Mouse (Mus musculus): ENCODE data around the gene Frmd4a.

Gene Frmd4a

DNA sequence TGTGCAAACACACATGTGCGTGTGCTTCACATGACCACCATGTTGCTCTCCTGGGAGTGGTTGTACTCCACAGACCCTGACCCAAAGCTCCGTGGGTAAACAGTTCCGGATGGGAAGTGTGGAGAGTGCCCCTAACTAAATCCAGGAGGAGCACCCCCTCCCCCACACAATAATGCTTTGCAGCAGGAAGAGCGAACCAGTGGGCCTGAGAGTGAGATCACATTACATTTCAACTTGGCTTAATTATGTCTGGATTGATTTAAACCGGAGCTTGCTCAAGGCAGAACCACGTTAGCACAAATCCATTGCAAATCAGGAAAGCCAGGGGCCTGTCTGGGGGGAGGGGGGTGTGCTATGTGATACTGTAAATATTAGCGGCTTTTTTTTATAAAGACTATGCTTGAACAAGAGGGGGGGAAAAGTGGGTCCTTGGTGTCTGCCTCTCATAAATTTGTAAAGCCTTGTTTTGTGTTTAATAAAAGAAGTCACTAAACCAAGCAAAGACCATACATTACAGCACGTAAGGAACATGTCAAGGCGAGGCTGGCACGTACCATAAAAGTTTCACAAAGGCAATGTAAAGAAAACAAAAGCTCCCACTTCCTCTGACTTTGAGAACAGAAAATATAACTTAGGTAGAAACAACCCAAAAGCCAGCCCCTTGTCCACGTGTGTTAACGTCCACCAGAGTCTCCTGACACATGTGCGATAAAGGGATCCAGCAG is 570.3 kb downstream of the Frmd4a start:
- no peak for TF ChIP-seq GATA4 (IDR thresholded peaks at IDR 0.05; ENCODE audit: insufficient replicate concordance, low read length)

DNA sequence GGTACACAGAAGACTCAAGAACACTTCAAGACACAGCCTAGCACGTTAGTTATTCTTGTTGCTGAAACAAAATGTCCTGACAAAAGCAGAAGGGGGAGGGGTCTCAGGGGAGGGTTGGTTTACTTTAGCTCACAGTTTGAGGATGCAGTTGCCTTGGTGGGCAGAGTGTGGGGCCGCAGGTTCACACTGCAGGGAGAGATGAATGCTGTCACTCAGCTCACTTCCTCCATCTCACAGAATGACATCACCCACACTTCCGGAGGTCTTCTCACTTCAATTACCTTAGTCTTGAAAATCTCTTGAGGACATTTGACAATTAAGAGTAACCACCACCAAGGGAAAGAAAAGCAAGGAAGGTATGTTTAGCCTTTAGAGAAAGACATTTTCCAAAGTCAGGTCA is 574.1 kb downstream of the Frmd4a start:
- no peak for TF ChIP-seq GATA4 (IDR thresholded peaks at IDR 0.05; ENCODE audit: insufficient replicate concordance, low read length)

DNA sequence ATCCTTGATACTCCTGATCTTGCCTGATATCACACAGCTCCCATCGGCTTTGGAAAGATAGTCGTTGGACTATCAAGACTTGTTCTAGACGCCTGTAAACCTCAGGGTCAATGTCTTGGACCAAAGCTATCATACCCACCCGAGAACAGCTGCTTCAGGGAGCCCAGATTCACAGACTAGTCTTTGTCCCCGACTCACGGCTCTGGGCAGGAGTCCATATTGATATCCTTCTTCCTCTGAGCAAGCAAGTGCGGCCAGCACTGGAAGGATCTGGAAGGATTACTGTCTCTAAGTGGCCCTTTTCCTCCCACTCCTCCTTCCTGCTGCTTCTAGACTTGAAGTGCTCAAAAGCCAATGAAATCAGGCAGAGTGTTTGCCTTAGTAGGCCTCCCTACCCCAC is 575.1 kb downstream of the Frmd4a start:
- no peak; the same call in 1 of the 2 replicates for TF ChIP-seq GATA4 (IDR thresholded peaks at IDR 0.05; ENCODE audit: insufficient replicate concordance, low read length)

DNA sequence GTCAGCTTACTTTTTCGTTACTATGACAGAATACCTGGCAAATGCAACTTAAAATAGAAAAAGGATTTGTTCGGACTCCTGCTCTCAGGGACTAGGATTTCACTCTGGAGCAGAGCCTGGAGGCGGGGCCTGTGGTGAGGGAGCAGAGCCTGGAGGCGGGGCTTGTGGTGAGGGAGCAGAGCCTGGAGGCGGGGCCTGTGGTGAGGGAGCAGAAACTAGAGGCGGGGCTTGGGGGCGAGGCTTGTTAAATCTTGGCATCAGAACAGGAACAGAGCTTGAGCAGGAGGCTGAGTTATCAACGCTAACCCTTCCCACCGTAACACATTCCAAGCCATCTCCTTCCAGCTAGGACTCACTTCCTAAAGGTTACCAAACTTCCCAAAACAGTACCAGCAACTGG is 575.9 kb downstream of the Frmd4a start:
- no peak for TF ChIP-seq GATA4 (IDR thresholded peaks at IDR 0.05; ENCODE audit: insufficient replicate concordance, low read length)

DNA sequence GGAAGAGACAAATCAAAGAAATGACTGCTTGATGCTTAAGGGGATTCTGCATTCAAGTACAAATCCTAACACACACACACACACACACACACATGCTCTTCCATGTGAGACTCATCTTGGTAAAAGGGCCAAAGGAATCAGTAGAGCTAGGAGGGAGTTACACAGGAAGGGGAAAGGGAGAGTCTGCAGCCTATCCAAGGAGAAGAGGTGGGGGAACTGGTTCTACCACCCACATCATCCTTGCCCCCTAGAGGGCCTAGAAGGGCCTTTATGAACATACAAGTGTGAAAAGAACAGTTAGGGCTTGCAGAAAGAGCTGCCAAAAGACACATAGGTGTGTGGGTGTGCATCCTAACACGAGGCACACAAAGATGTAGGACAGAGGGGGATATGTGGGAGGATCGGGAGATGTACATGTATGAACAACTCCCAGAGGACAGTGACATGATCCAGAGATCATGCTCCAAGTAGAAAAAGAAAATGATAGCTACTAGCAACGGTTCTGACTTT is 576.4 kb downstream of the Frmd4a start:
- TF ChIP-seq GATA4 (IDR thresholded peaks at IDR 0.05; ENCODE audit: insufficient replicate concordance, low read length) = no peak

DNA sequence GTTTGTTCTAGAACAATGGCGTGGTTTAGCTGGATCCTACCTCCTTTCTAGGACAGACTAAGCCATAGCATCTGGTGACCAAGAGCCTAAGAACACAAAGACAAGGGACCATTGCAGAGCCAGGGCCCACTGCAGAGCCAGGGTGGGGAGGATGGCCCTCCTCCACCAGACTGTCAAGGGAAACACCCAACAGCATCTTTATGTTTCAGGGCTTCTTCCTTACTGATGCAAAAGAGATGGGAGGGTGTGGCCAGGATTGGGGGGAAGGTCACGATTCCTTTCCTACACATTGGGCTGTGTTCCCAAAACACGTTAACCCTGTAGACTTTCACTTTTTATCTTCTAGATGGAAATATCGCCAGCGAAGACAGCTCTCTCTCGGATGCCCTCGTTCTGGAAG is 579.5 kb downstream of the Frmd4a start:
- TF ChIP-seq GATA4 (IDR thresholded peaks at IDR 0.05; ENCODE audit: insufficient replicate concordance, low read length) = no peak

DNA sequence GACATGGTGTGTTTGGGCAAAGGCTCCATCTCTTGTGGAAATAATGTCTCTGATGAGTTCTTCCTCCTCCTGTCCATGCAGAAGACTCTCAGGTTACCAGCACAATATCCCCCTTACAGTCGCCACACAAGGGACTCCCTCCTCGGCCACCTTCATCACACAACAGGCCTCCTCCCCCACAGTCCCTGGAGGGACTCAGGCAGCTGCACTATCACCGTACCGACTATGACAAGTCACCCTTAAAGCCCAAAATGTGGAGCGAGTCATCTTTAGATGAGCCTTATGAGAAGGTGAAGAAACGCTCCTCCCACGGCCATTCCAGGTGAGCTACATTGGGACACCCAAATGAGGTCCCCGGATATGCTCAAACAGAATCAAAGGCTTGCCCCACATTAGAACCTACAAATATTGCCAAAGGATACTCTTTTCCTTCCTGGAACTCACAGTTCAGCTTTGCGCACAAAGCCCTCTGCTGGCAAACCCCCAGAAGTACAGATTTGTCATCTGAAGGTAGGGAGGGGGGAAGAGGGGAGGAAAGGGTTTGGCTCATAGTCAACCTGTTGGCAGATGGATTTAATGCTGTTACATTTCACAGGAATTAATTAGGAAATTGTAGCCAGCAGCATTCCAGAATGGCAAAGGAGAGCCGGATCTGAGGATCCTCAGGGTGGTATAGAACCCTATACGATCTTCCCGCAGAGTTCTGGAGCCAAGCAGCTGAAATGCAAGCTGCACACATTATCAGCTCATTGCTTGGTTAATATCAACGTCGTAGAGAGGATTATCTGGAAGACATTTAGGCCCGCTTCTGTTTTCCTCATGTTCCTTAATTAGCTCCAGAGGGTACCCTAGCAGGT is 583.7 kb downstream of the Frmd4a start:
- no peak for TF ChIP-seq GATA4 (IDR thresholded peaks at IDR 0.05; ENCODE audit: insufficient replicate concordance, low read length)

DNA sequence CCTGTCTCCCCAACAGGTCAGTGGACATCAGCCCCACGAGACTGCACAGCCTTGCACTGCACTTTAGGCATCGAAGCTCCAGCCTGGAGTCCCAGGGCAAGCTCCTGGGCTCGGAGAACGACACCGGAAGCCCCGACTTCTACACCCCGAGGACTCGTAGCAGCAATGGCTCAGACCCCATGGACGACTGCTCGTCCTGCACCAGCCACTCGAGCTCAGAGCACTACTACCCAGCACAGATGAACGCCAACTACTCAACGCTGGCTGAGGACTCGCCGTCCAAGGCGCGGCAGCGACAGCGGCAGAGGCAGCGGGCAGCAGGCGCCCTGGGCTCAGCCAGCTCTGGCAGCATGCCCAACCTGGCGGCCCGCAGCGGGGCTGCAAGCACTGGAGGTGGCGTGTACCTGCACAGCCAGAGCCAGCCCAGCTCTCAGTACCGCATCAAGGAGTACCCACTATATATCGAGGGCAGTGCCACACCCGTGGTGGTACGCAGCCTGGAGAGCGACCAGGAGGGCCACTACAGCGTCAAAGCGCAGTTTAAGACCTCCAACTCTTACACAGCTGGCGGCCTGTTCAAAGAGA is 585.9 kb downstream of the Frmd4a start:
- TF ChIP-seq GATA4 (IDR thresholded peaks at IDR 0.05; ENCODE audit: insufficient replicate concordance, low read length) = no peak

DNA sequence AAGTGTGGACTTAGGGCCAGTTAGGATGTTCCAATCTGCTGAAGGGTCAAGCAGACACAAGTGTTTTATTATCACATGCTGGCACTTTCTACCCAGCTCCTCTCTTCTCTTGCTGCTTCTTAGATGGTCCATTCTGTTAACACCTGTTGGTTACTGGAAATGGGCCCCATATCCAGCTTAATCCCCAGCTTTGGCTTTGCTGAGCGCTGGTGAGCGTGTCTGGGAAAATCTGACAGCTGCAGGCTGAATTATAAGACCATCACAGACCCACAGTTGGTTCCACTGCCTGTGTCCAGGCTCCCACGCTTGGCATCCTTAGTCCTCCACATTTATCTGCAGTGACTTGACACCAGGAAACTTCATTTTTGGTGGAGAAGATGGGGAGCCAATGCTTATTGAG is 589.0 kb downstream of the Frmd4a start:
- TF ChIP-seq GATA4 (IDR thresholded peaks at IDR 0.05; ENCODE audit: insufficient replicate concordance, low read length) = no peak

DNA sequence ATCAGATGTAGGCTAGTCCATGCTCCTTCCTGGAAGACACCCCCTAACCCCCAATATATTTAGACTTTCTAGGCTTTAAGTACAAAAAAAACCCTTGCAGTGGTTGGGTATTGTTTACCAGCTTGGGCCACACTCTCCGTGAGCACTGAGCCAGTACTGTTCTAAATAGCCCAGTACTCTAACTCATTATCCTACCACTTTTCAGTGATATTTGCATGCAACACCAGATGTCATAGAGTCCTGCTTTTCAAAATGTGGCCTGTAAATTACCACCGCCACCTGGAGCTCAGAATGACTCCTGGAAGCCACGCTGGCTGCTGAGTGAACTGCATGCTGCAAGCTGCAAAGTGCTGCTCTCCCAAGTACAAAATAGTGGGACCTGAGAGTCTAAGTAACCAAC is 590.7 kb downstream of the Frmd4a start:
- no peak for TF ChIP-seq GATA4 (IDR thresholded peaks at IDR 0.05; ENCODE audit: insufficient replicate concordance, low read length)

DNA sequence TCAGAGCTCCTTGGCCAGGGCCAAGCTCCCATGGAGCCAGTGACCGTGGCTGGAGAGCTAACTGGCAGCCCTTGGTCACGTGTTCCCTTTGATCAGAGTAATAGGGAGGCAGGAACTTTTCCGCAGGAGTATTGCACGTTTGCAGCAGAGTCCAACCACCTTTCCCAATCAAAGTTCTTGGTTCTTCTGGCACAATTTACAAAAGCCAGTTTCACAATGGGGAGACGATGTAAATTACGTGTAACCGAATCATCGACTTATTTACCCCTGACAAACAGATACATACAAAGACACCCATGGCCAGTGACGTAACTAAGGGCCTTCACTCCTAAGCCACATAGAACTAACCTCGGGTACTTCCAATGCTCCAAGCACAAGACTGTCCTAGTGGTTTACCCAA is 591.9 kb downstream of the Frmd4a start:
- TF ChIP-seq GATA4 (IDR thresholded peaks at IDR 0.05; ENCODE audit: insufficient replicate concordance, low read length) = no peak

DNA sequence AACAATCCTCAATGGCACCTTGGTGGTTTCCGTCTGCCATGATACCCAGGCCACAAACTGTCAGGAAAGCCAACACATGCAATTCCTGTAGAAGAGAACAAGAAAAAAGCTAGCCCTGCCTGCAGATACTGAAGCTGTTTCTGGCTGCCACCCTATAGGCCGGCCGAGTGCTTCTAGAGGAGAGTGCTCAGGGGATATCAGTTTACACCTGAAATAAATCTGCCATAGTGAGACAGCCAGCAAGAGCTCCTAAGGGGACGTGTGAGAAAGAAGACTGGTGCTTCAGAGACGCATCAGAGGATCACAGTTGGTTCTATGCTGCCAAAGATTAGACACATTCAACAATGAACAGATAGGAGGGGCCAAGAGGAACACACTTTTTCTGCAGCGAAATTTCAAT is 593.8 kb downstream of the Frmd4a start:
- no peak for TF ChIP-seq GATA4 (IDR thresholded peaks at IDR 0.05; ENCODE audit: insufficient replicate concordance, low read length)

DNA sequence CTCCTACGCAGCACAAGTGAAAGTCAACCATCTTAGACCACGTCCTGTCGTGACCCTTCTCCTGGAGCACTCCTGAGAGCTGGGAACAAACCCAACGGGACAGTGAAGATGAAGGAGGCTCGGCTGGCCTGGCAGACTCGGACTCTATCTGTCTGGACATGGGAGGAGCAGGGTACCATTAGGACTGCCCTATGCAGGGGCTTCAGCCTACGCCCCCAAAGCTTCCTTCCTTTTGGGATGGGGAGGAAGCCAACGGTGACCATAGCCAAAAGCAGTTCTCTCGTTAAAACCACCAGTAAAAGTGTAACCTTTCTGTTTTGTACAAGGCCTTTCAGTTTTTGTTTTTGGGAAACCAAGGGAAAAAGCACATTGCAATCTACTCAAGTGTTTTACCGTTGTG is 594.2 kb downstream of the Frmd4a start:
- TF ChIP-seq GATA4 (IDR thresholded peaks at IDR 0.05; ENCODE audit: insufficient replicate concordance, low read length) = no peak

DNA sequence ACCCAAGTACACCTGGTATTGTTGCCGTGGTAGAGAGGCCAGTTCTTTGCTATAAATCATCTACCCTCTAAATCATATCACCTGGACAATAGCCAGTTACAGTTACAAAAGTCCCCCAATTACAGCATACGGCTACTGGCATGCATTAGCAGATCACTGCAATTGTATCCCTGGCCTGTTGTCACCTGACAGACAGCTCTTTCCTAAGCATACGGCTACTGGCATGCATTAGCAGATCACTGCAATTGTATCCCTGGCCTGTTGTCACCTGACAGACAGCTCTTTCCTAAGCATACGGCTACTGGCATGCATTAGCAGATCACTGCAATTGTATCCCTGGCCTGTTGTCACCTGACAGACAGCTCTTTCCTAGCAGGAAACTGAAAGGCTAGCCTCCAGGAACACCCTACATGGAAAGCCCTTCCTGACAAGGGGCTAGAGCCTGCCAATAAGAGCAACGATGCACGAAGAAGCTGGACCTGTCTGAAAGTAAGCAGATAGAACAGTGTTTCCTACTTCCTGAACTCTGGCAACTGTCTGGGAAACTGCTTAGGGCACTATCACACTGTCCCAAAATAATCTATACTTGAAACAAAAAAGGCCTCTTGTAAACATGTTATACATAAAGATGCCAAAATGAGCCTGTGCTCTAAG is 596.9 kb downstream of the Frmd4a start:
- TF ChIP-seq GATA4 (IDR thresholded peaks at IDR 0.05; ENCODE audit: insufficient replicate concordance, low read length) = 0 out of 2 replicates have a peak, but pooled peaks have one; percentile 18

DNA sequence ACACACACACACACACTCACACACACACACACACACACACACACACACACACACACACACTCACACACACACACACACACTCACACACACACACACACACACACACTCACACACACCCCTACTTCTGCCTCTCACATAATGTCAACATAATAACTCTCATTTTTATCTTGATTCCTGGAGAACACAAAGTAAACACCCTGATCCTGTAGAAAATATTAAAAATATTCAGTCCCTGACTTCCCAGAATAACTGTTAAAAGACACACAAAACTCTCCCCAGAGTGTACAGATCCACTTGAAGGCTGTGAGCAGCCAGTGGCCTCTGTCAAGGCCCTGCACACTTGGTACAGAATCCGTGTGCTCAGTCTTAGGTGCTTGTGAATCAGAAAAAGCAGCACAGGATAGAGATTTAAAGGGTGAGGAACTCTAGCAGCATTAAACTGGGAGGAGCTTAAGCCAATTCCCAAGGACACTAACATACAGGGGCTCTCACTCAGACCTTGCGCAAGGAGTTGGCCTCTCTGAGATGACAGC is 597.6 kb downstream of the Frmd4a start:
- no peak for TF ChIP-seq GATA4 (IDR thresholded peaks at IDR 0.05; ENCODE audit: insufficient replicate concordance, low read length)
